Mouse (Mus musculus): ENCODE measurements around the gene Eps8.
"Not testable (repeated sequence)": the region's sequence is repeated elsewhere in the genome, so short reads cannot be mapped to it uniquely, and the experiment has no call there.

Eps8 gene

GRCm38 (mm10) chr6:137470901-137471598 lies 183.6 kb downstream of the Eps8 start:
- peak; percentile 12 for DNase-seq

- DNase-seq: no peak
Observed at GRCm38 (mm10) chr6:137469541-137469940, 185.1 kb downstream of the Eps8 start.

DNA sequence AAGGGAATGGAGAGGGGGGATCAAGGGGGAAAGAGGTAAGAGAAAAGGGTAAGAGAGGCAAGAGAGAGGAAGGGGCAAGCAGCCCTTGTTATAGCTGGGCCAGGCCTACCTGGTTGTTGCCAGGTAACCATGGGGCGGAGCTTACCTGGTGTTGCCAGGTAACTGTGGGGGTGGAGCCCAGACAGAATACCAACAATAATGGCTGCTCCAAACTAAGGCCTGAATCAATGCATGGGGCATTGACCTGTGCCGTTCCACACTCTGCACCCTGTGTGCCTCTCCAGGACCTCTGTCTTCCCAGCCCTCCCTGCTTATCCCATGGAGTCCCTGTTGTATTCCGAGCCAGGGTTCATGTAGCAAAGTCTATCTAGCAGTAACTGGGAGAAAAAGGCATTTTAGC lies 187.0 kb downstream of the Eps8 start:
- DNase-seq: no peak

- DNase-seq: no peak
Observed at GRCm38 (mm10) chr6:137466256-137466655, 188.4 kb downstream of the Eps8 start.

DNA sequence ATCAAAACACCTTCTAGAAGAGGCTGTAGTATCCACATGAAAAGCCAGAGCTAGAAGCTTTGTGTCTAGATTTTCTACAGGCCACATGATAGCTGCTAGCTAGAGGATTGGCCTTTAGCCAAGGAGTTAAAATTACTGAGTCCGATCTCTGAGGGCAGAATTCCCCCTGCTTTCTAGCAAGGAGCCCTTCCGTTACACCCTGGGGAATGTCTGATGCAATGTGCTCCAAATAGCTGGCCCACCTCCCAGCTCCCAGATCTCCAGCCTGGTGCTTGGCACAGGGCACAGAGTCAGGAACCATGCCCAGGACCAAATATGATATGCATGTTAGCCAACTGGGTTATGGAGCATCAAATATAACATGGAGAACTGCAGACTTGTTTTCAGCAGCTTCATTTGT lies 189.4 kb downstream of the Eps8 start:
- DNase-seq: no peak

GRCm38 (mm10) chr6:137463771-137464170 lies 190.9 kb downstream of the Eps8 start:
- DNase-seq: no peak

DNA sequence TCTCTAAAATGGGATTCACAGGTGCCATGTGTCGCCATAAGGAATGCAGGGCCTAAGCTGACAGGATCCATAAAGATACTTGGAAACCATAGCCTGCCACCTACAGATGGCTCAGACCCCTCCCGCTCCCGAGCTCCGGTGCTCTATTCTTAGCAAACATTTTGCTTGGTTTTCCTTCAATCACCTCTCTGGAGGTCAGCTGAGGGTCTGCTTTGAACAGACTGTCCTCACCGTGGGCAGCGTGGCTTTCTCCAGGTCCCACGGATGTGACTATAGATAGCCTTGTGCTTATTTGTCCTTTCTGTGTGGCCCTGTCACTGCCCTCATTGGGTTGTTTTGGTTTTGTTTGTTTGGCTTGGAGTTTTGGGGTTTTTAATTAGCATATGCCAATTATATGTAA lies 196.5 kb downstream of the Eps8 start:
- DNase-seq: no peak

- DNase-seq: no peak
Observed at GRCm38 (mm10) chr6:137457210-137457609, 197.5 kb downstream of the Eps8 start.

DNA sequence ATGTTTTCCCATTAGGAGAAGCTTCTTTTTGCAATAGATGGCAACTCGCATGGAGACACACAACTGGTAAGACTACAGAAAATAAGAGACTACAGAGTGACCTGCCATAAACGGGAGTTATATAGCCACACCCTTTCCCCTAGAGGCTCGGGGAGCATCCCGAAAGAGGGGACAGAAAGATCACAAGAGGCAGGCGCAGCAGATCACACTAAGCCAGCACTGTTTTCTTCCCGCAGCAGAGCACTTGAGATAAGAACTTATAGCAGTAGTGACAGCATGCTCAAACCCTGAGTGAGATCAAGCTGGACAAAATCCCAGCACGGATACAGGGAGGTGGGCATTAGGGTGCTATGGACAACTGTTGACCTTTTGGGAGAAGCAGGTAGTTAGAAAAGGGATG lies 198.6 kb downstream of the Eps8 start:
- DNase-seq: no peak

DNA sequence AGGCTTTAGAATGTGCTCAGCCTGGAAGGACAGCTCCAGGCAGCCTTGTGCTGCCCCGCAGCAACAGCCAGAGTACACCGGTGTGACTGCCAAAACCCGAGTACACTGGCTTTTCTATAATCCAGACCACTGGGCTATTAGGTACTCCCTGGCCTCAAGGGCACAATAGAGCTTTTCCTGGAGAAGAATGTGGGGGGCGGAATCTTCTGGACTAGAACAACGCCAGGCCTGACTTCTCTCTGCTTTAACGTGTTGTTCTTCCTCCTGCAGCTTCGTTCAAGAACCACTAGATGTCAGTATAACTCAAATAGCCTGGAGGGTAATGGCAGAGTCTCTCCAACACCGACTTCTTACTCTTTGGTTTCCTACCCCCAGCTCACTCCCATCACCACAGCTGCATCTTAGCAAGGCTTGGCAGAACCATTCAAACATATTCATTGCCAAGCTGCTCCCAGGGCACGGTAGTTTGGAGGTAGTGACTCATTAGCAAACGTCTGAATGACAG lies 199.1 kb downstream of the Eps8 start:
- peak; percentile 7 for DNase-seq

DNA sequence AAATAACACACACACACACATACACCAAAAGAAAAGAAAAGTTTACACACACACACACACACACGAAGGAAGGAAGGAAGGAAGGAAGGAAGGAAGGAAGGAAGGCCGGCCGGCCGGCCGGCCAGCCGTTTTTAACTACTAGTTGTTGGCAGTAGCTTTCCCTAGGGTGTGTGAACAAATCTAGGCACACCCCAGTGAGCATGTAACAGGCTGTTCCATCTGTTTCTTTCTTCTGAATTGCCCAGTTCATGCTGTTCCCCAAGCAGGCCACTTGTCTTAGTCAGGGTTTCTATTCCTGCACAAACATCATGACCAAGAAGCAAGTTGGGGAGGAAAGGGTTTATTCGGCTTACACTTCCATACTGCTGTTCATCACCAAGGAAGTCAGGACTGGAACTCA lies 208.6 kb downstream of the Eps8 start:
- not testable (repeated sequence) for DNase-seq

- DNase-seq: no peak
Observed at GRCm38 (mm10) chr6:137443089-137443488, 211.6 kb downstream of the Eps8 start.

DNA sequence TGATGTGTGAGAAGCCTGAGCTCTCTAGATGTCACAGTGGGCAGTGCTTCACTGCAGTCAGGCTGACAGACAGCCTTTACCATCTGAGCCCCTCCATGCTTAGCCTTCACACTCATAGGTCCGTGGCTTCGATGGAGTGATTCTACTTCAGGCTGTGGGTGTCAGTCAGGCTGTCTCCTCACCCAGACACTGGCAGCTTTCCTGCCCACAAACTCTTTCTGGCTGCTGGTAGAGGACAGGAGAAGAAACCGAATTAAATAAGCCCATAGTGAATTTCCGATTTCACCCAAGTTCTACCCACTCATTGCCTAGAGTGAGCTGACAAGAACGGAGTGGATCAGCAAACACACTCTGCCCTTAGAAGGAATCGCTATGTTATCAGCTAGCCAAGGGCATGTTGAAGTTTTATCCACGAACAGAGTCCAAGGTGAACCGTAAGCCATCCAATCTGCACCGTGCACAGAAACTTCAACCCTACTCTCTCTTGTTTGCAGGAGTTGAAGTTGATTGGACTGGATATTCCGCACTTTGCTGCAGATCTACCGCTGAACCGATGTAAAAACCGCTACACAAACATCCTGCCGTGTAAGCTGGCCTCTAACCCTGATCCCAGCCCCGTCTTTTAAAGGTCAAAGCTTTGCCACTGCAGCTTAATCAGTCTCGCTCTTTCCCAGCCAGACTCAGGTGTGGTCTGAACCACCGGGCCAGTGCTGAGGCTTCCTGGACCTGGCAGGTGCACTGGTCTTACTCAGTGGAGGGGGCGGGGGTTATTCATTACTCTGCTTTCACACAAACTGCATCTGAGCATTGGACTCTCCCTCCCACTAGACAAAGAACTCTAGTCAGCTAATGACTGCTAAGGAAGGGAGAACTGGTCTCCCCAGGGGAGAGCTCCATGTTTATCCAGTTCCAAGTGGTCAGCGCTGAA lies 213.9 kb downstream of the Eps8 start:
- no peak for DNase-seq

DNA sequence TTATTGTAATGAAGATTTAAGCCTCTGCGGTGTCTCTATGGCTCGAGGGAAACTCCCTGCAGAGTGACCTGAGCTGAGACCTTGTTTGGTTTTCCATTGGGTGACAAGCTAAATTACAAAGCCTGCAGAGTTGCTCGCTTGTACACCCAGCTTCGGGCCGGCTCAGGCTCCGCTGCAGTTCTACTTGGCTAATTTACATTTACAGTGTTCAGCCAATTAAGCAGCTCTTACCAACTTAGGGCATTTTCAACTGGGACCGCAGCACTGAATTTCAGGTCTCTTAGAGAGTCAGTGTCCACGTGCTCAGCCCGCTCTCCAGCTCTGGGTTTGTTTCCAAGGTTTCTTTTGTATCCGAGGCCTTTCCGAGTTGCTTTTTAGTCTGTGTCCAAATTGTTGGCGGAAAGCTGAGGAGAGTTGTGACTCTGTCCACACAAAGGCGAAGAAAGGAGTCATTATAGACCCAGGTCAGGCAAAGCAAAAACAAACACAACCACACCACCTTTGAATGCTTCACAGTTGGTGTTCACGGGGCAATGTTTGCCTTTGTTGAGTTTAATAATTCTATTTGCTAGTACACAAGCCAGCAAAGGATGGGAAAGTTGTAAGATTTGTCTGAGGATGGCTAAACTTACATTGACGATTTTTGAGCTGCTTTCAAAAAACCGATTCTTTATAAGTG lies 216.6 kb downstream of the Eps8 start:
- DNase-seq: no peak

GRCm38 (mm10) chr6:137437486-137437885 lies 217.2 kb downstream of the Eps8 start:
- no peak for DNase-seq

- no peak for DNase-seq
Observed at GRCm38 (mm10) chr6:137433521-137434137, 221.0 kb downstream of the Eps8 start.
